ENCODE assay signal across 34 mouse cellular contexts in the genomic region with DNA sequence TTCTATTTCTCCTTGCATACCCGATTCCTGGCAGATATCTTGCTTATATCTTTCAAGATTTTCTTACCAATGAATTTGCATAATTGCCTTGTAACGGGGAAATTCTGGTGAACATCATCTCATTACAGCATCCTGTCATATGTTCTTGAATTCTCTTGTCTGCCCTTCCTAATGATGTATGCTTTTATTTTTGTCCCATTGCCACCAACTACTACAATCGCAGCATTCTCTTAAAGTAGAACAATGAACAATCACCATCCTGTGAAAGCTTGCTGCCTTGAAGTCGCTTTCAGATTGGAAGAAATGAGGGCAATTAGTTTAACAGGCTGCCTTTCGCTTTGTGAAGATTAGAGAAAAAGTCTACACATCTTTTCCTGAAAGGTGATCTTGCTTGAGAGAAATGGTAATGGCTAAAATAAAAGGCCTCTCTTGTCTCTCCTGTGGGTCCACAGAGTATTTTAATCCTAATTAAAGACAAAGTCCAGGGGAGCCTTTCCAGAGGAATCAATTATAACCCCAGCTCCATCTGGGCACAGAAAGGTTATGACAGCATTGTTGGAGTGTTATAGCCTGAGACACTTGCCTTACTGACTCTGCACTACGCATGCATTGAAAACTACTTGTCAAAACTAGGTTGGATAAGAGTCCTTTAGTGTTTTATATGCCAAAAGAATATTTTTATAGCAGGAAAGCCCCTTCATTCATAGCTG.
DNase-seq lines count a peak whose midpoint lies in the region; ATAC-seq and TF ChIP-seq lines count a peak whose summit lies in the region.
"Had no signal": no experiment of that assay in that cellular context is flagged by ENCODE, and none has a peak within 500 bp of the region (broad histone marks: within the 10 kb centered on the region; RNA-seq: fewer than 3 reads in every experiment).

No protein-coding gene starts in this region.

- H3K9me3 ChIP-seq in neural tube, embryonic 15.5 days (replicated peaks) = no peaks in the 10 kb centered on the region
- H3K9me3 ChIP-seq in forebrain, embryonic 12.5 days = no peaks in the 10 kb centered on the region
- H3K9me3 ChIP-seq in forebrain, postnatal 0 days (ENCODE audit: low read length) = no peaks in the 10 kb centered on the region
- H3K9me3 ChIP-seq: embryonic facial prominence, embryonic 12.5 days; heart, embryonic 10.5 days; heart, embryonic 15.5 days; hindbrain, embryonic 12.5 days; intestine, embryonic 15.5 days; limb, embryonic 10.5 days; limb, embryonic 15.5 days; liver, embryonic 13.5 days; neural tube, embryonic 13.5 days had no signal

- WGBS in neural tube, embryonic 15.5 days = 56% methylated on average over 6 of the region's 6 CpGs
- WGBS in forebrain, embryonic 12.5 days = 31% methylated on average over 6 of the region's 6 CpGs
- WGBS in forebrain, postnatal 0 days = 20% methylated on average over 6 of the region's 6 CpGs

- TF ChIP-seq CTCF in forebrain, postnatal 0 days (IDR thresholded peaks at IDR 0.05; ENCODE audit: low read depth) = no peak

- H3K36me3 ChIP-seq in neural tube, embryonic 15.5 days = no peaks in the 10 kb centered on the region
- no peaks in the 10 kb centered on the region for H3K36me3 ChIP-seq in forebrain, embryonic 12.5 days (replicated peaks)
- H3K36me3 ChIP-seq in forebrain, postnatal 0 days (ENCODE audit: insufficient read depth) = no peaks in the 10 kb centered on the region
- H3K36me3 ChIP-seq: embryonic facial prominence, embryonic 12.5 days; heart, embryonic 10.5 days; heart, embryonic 15.5 days; hindbrain, embryonic 12.5 days; intestine, embryonic 15.5 days; limb, embryonic 10.5 days; limb, embryonic 15.5 days; liver, embryonic 13.5 days; neural tube, embryonic 13.5 days had no signal

- H3K27ac ChIP-seq in neural tube, embryonic 15.5 days (replicated peaks) = no peak overlapping the region
- H3K27ac ChIP-seq in forebrain, embryonic 12.5 days = no peak overlapping the region
- H3K27ac ChIP-seq in forebrain, postnatal 0 days (ENCODE audit: low read depth, low read length) = no peak overlapping the region
- H3K27ac ChIP-seq: embryonic facial prominence, embryonic 12.5 days; heart, embryonic 10.5 days; heart, embryonic 15.5 days; hindbrain, embryonic 12.5 days; hindbrain, postnatal 0 days; intestine, embryonic 15.5 days; limb, embryonic 10.5 days; limb, embryonic 15.5 days; liver, embryonic 13.5 days; macrophage; neural tube, embryonic 13.5 days; stomach, postnatal 0 days had no signal

- no peaks in the 10 kb centered on the region for H3K27me3 ChIP-seq in neural tube, embryonic 15.5 days (replicated peaks)
- no peaks in the 10 kb centered on the region for H3K27me3 ChIP-seq in forebrain, embryonic 12.5 days
- no peaks in the 10 kb centered on the region for H3K27me3 ChIP-seq in forebrain, postnatal 0 days (ENCODE audit: insufficient read depth, low read length)
- H3K27me3 ChIP-seq: embryonic facial prominence, embryonic 12.5 days; heart, embryonic 15.5 days; hindbrain, embryonic 12.5 days; intestine, embryonic 15.5 days; limb, embryonic 15.5 days; liver, embryonic 13.5 days; neural tube, embryonic 13.5 days had no signal

- no peak overlapping the region for H3K4me2 ChIP-seq in neural tube, embryonic 15.5 days
- H3K4me2 ChIP-seq in forebrain, embryonic 12.5 days = no peak overlapping the region
- no peak overlapping the region for H3K4me2 ChIP-seq in forebrain, postnatal 0 days (ENCODE audit: low read depth)
- H3K4me2 ChIP-seq: embryonic facial prominence, embryonic 12.5 days; heart, embryonic 15.5 days; hindbrain, embryonic 12.5 days; intestine, embryonic 15.5 days; limb, embryonic 15.5 days; liver, embryonic 13.5 days; neural tube, embryonic 13.5 days had no signal

- no peak for DNase-seq in neural tube, embryonic 10.5 days (ENCODE audit: extremely low spot score, low spot score)
- DNase-seq in forebrain, postnatal 0 days = peak; percentile 22
- DNase-seq in ovary, postnatal 14 days (ENCODE audit: low spot score) = no peak
- DNase-seq in heart, adult 18-20 months = no peak
- DNase-seq: adrenal gland, adult 8-10 months; B cell, adult 2 months; cerebellum, adult 11-12 months; cerebellum, adult 9-11 months; embryo, embryonic 11 days; gastrocnemius, postnatal 10 days; heart, postnatal 36 days; kidney, adult 9 months; kidney, postnatal 10 days; layer of hippocampus, postnatal 36 days; liver, embryonic 13.5 days; lung, adult 18-20 months; lung, postnatal 10 days; right cerebral cortex, adult 18-20 months; thymus, adult 18-20 months; thymus, postnatal 36 days had no signal

- peak; percentile 24; the same call in 1 of the 2 replicates for ATAC-seq in neural tube, embryonic 15.5 days (ENCODE audit: low FRiP score)
- peak; percentile 27; the same call in 1 of the 2 replicates for ATAC-seq in forebrain, embryonic 12.5 days (ENCODE audit: low FRiP score)
- ATAC-seq in forebrain, postnatal 0 days = peak; percentile 80
- no peak for ATAC-seq in cerebellum, adult (ENCODE audit: insufficient number of reproducible peaks, low FRiP score, low TSS enrichment)
- ATAC-seq: hindbrain, postnatal 0 days; intestine, embryonic 15.5 days had no signal

- H3K4me1 ChIP-seq in neural tube, embryonic 15.5 days = no peaks in the 10 kb centered on the region
- H3K4me1 ChIP-seq in forebrain, embryonic 12.5 days = no peaks in the 10 kb centered on the region
- H3K4me1 ChIP-seq in forebrain, postnatal 0 days (ENCODE audit: insufficient read depth) = no peaks in the 10 kb centered on the region
- H3K4me1 ChIP-seq: embryonic facial prominence, embryonic 12.5 days; heart, embryonic 10.5 days; heart, embryonic 15.5 days; intestine, embryonic 15.5 days; limb, embryonic 10.5 days; limb, embryonic 15.5 days; liver, embryonic 13.5 days; neural tube, embryonic 13.5 days had no signal

- H3K9ac ChIP-seq in neural tube, embryonic 15.5 days (replicated peaks) = no peak overlapping the region
- H3K9ac ChIP-seq in forebrain, embryonic 12.5 days = no peak overlapping the region
- no peak overlapping the region for H3K9ac ChIP-seq in forebrain, postnatal 0 days
- H3K9ac ChIP-seq: embryonic facial prominence, embryonic 12.5 days; heart, embryonic 15.5 days; hindbrain, embryonic 12.5 days; intestine, embryonic 15.5 days; limb, embryonic 15.5 days; liver, embryonic 13.5 days; neural tube, embryonic 13.5 days had no signal

- H3K4me3 ChIP-seq in neural tube, embryonic 15.5 days (replicated peaks) = no peak overlapping the region
- no peak overlapping the region for H3K4me3 ChIP-seq in forebrain, embryonic 12.5 days (replicated peaks)
- no peak overlapping the region for H3K4me3 ChIP-seq in forebrain, postnatal 0 days (ENCODE audit: low read depth, low read length)
- H3K4me3 ChIP-seq: embryonic facial prominence, embryonic 12.5 days; heart, embryonic 10.5 days; heart, embryonic 15.5 days; hindbrain, embryonic 12.5 days; intestine, embryonic 15.5 days; limb, embryonic 10.5 days; limb, embryonic 15.5 days; liver, embryonic 13.5 days; neural tube, embryonic 13.5 days had no signal
